Mouse (Mus musculus): ENCODE results near the gene Ccr4. TPM values are rescaled to one million over a fixed set of nuclear protein-coding genes. Genes with fewer than 3 reads are reported as not detected.

Ccr4 gene
- not detected in 2 replicates for polyA plus RNA-seq (2012; ENCODE audit: insufficient read depth, insufficient read length, missing spikeins)

- Histone ChIP-seq H3K27ac (replicated peaks; ENCODE audit: low read depth, low read length) (no peak within 1 kb of the TSS), H3K4me1 (ENCODE audit: control insufficient read depth, insufficient read depth, insufficient read length, low read length) (no peaks in the 10 kb centered on the region), H3K4me3 (ENCODE audit: insufficient read depth, low read depth, low read length) (no peak within 1 kb of the TSS)
Measured at GRCm38 (mm10) chr9:114504816-114505215, at the start of gene Ccr4. Ccr4 (minus strand) TSS chr9:114504916.

GRCm38 (mm10) chr9:114553828-114554227 is 49.1 kb upstream of the Ccr4 start:
- no peaks in the 10 kb centered on the region for H3K4me1 ChIP-seq (ENCODE audit: control insufficient read depth, insufficient read depth, insufficient read length, low read length)
- no peak overlapping the region for H3K4me3 ChIP-seq (ENCODE audit: insufficient read depth, low read depth, low read length)
- no peak overlapping the region for H3K27ac ChIP-seq (replicated peaks; ENCODE audit: low read depth, low read length)

- Histone ChIP-seq H3K4me3 (ENCODE audit: insufficient read depth, low read depth, low read length) (no peak overlapping the region), H3K4me1 (ENCODE audit: control insufficient read depth, insufficient read depth, insufficient read length, low read length) (no peaks in the 10 kb centered on the region), H3K27ac (replicated peaks; ENCODE audit: low read depth, low read length) (no peak overlapping the region)
Measured at GRCm38 (mm10) chr9:114550033-114550432, 45.3 kb upstream of the Ccr4 start.

- no peak overlapping the region for H3K4me3 ChIP-seq (ENCODE audit: insufficient read depth, low read depth, low read length)
- no peak overlapping the region for H3K27ac ChIP-seq (replicated peaks; ENCODE audit: low read depth, low read length)
- no peaks in the 10 kb centered on the region for H3K4me1 ChIP-seq (ENCODE audit: control insufficient read depth, insufficient read depth, insufficient read length, low read length)
Measured at GRCm38 (mm10) chr9:114549117-114549516, 44.4 kb upstream of the Ccr4 start.

GRCm38 (mm10) chr9:114548496-114548895 is 43.8 kb upstream of the Ccr4 start:
- H3K4me3 ChIP-seq (ENCODE audit: insufficient read depth, low read depth, low read length): no peak overlapping the region
- H3K27ac ChIP-seq (replicated peaks; ENCODE audit: low read depth, low read length): no peak overlapping the region
- H3K4me1 ChIP-seq (ENCODE audit: control insufficient read depth, insufficient read depth, insufficient read length, low read length): no peaks in the 10 kb centered on the region

GRCm38 (mm10) chr9:114547643-114548077 is 42.9 kb upstream of the Ccr4 start:
- Histone ChIP-seq H3K27ac (replicated peaks; ENCODE audit: low read depth, low read length) (no peak overlapping the region), H3K4me3 (ENCODE audit: insufficient read depth, low read depth, low read length) (no peak overlapping the region), H3K4me1 (ENCODE audit: control insufficient read depth, insufficient read depth, insufficient read length, low read length) (no peaks in the 10 kb centered on the region)

GRCm38 (mm10) chr9:114546765-114547164 is 42.0 kb upstream of the Ccr4 start:
- H3K4me3 ChIP-seq (ENCODE audit: insufficient read depth, low read depth, low read length): no peak overlapping the region
- H3K27ac ChIP-seq (replicated peaks; ENCODE audit: low read depth, low read length): no peak overlapping the region
- no peaks in the 10 kb centered on the region for H3K4me1 ChIP-seq (ENCODE audit: control insufficient read depth, insufficient read depth, insufficient read length, low read length)

- no peaks in the 10 kb centered on the region for H3K4me1 ChIP-seq (ENCODE audit: control insufficient read depth, insufficient read depth, insufficient read length, low read length)
- no peak overlapping the region for H3K4me3 ChIP-seq (ENCODE audit: insufficient read depth, low read depth, low read length)
- H3K27ac ChIP-seq (replicated peaks; ENCODE audit: low read depth, low read length): no peak overlapping the region
Measured at GRCm38 (mm10) chr9:114544754-114545393, 40.2 kb upstream of the Ccr4 start.

- H3K27ac ChIP-seq (replicated peaks; ENCODE audit: low read depth, low read length): no peak overlapping the region
- no peaks in the 10 kb centered on the region for H3K4me1 ChIP-seq (ENCODE audit: control insufficient read depth, insufficient read depth, insufficient read length, low read length)
- H3K4me3 ChIP-seq (ENCODE audit: insufficient read depth, low read depth, low read length): no peak overlapping the region
Measured at GRCm38 (mm10) chr9:114543882-114544753, 39.4 kb upstream of the Ccr4 start.

GRCm38 (mm10) chr9:114541279-114541741 is 36.6 kb upstream of the Ccr4 start:
- no peak overlapping the region for H3K27ac ChIP-seq (replicated peaks; ENCODE audit: low read depth, low read length)
- H3K4me3 ChIP-seq (ENCODE audit: insufficient read depth, low read depth, low read length): no peak overlapping the region
- no peaks in the 10 kb centered on the region for H3K4me1 ChIP-seq (ENCODE audit: control insufficient read depth, insufficient read depth, insufficient read length, low read length)

GRCm38 (mm10) chr9:114538996-114539563 is 34.4 kb upstream of the Ccr4 start:
- H3K4me3 ChIP-seq (ENCODE audit: insufficient read depth, low read depth, low read length): no peak overlapping the region
- no peaks in the 10 kb centered on the region for H3K4me1 ChIP-seq (ENCODE audit: control insufficient read depth, insufficient read depth, insufficient read length, low read length)
- H3K27ac ChIP-seq (replicated peaks; ENCODE audit: low read depth, low read length): no peak overlapping the region

GRCm38 (mm10) chr9:114536628-114537027 is 31.9 kb upstream of the Ccr4 start:
- H3K27ac ChIP-seq (replicated peaks; ENCODE audit: low read depth, low read length): no peak overlapping the region
- H3K4me1 ChIP-seq (ENCODE audit: control insufficient read depth, insufficient read depth, insufficient read length, low read length): no peaks in the 10 kb centered on the region
- H3K4me3 ChIP-seq (ENCODE audit: insufficient read depth, low read depth, low read length): no peak overlapping the region

- Histone ChIP-seq H3K4me3 (ENCODE audit: insufficient read depth, low read depth, low read length) (no peak overlapping the region), H3K4me1 (ENCODE audit: control insufficient read depth, insufficient read depth, insufficient read length, low read length) (no peaks in the 10 kb centered on the region), H3K27ac (replicated peaks; ENCODE audit: low read depth, low read length) (no peak overlapping the region)
Measured at GRCm38 (mm10) chr9:114534747-114535517, 30.2 kb upstream of the Ccr4 start.

- H3K4me1 ChIP-seq (ENCODE audit: control insufficient read depth, insufficient read depth, insufficient read length, low read length): no peaks in the 10 kb centered on the region
- H3K4me3 ChIP-seq (ENCODE audit: insufficient read depth, low read depth, low read length): no peak overlapping the region
- H3K27ac ChIP-seq (replicated peaks; ENCODE audit: low read depth, low read length): no peak overlapping the region
Measured at GRCm38 (mm10) chr9:114533848-114534247, 29.1 kb upstream of the Ccr4 start.

GRCm38 (mm10) chr9:114531276-114531675 is 26.6 kb upstream of the Ccr4 start:
- H3K27ac ChIP-seq (replicated peaks; ENCODE audit: low read depth, low read length): no peak overlapping the region
- peaks cover 5% of the 10 kb centered on the region for H3K4me1 ChIP-seq (ENCODE audit: control insufficient read depth, insufficient read depth, insufficient read length, low read length)
- H3K4me3 ChIP-seq (ENCODE audit: insufficient read depth, low read depth, low read length): no peak overlapping the region
